Mouse (Mus musculus) NIH3T3 (cell line): ENCODE results near the gene Syn2.
A peak's percentile ranks its signal among the peaks of the same experiment; 100 is the strongest.

Experiments used
- DNase-seq: peaks from one replicate; pipeline ENCODE4 v3.0.0-alpha.2; 2012; ENCODE audit warnings: low read depth

Syn2 gene

DNA sequence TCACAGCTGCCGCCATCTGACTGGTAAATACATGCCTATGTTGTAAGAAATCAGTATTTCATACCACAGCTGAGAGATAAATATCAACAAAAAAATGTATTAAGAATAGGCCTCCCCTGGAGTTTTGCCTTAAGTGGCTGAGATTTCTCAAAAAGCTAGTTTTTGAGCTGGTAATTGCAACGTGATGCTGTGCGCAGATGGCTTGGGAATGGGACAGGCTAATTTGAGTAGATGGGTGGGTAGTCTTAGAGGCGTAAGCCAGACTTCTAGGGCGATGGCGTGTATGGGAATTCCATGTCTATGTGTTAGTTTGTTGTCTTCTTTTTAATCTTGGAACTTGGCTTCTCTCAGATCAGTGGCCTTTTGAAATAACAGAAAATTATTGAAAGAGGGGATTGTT, 157.1 kb downstream of the Syn2 start:
- DNase-seq = no peak

DNA sequence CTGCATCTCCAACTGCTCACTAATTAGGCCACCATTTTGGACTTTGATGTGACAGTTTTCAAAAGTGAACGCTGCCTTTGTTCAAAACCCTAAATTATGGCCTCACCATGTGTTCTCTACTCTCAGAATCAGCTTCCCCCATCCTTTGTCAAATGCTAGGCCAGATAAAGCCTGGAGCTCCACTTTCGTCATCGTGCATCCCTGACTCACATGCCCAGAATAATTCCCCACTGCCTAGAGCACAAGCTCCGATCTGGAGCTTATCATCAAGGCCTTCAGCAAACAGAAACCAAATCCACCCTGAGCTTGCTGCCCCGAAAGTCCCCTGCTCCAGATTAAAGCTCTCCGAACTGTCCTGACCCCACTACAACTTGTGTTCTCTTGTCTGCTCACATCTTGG, 157.9 kb downstream of the Syn2 start:
- peak; percentile 70 for DNase-seq

DNA sequence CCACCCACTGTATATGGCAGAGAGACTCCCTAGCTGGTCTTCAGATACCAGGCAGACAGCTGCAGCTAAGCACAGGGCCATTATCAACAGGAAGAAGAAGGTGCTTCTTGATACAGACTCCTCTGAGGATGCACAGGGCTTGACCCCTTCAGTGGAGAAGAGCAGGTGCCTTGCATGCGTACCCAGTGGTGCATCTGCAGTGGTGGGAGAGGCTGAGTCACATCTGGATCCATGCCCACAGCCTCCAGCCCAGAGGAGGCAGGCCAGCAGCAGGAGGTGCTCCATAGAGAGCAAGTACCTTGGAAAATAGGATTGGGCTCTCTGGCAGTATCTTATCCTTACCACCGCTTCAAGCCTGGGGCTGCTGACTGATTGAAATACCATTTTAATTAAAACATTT, 159.2 kb downstream of the Syn2 start:
- DNase-seq = peak; percentile 73

DNA sequence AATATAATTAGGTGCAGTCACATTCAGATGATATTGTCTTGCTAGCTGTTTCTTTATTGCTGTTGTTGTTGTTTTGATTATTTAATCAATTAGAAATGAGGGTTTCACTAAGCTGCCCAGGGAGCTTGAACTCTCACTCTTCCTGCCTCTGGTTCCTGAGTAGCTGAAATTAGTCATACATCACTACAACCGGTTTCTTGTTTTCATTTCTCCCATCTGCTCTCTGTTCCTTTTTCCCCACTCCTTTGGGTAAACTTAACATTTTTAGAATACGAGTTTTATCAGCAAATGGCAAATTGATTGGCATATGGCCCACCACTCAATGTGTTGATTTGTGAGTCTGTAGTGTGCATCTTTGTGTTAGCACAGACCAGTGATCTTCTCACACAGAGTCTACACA, 172.4 kb downstream of the Syn2 start:
- peak; percentile 10 for DNase-seq

DNA sequence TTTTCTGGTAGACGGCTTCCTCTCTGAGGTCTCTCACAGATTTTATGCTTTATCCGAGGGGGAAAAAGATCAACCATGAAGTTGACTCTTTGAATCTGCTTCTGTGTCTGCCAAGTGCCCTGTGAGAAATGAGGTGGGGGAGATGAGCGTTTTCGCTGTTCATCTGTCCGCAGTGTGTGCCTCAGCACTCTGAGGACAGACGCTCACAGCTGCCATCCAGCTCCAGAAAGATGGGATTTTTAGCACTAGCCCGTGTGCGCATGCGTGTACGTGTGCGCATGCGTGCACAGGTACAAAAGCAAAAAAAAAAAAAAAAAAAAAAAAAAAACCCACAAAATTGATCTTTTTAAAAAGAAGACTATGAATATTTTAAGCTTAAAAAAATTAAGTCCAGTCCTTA, 178.1 kb downstream of the Syn2 start:
- DNase-seq = no peak

DNA sequence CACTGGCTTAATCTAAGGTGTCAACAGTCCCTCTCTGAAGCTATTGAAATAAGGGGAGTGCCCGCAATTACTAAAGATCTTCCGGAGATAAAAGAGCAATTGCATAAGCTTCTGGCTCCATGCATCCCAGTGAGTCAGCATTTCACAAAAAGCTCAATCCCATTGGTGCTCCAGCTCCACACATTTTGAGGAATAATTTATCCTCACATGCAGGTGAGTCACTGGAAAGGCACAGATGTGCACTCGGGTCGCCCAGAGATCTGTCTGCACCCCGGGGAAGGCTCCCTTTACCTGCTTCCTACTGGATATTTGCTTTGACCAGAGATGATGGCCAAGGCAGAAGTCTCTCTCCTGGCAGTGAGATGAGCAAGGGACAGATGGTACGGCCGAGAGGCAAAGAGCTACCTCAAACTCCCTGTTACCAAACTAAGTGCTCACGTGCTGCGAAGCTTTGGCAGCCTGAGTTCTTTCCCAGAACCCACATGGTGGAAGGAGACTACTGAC, 178.6 kb downstream of the Syn2 start:
- peak; percentile 81 for DNase-seq

DNA sequence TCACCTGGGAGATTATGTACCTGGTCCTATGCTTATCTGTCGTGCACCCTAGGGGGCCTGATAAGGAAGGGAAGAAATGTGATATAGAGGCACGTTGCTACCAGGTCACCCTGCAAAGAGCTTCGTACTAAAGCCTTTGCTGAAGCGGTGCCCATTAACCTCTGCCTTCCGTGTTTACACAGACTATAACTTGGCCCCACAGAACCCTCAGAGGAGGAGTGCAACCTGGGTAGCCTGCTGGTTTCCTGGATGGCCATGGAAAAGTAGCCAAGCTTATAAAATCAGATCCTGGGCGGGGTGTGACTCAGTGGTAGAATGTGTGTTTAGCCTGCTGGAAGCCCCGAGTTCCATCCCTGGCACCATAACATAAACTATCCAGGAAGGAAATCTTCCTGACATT, 179.2 kb downstream of the Syn2 start:
- DNase-seq = no peak

DNA sequence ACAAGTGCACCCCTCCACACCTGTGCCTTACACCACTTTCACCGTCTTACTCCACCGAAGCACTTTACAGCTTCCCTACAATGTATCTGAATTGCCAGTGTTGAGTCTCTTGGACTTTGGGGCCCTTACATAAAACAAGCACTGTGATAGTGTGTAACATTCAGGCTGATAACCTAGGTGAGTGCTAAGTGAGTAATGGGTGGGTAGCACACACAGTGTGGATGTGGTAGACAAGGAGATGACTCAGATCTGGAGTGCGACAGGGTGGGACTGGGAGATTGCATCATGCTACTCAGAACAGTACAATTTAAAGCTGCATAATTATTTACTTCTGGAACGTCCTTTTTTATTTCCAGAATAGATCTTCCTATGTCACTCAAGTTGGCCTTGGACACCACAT, 181.1 kb downstream of the Syn2 start:
- DNase-seq = no peak

DNA sequence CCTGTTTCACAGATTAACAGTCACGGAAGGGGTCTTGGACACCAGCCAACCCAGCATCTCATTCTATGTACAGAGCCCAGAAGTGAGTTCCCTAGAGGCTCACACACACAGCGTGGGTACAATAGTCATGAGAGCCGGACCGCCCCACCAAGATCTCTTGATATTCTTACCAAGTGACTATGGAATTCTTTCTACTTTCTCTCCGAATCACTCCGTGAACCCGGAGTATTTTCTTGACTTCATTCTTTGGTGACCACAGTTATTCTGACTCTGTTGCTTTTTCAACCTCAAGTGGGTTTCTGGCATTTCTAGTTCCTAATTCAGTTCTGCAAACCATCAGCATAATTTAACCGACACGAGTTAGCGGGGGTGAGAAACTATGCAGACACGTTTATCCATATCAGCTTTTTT, 182.1 kb downstream of the Syn2 start:
- DNase-seq = peak; percentile 80

DNA sequence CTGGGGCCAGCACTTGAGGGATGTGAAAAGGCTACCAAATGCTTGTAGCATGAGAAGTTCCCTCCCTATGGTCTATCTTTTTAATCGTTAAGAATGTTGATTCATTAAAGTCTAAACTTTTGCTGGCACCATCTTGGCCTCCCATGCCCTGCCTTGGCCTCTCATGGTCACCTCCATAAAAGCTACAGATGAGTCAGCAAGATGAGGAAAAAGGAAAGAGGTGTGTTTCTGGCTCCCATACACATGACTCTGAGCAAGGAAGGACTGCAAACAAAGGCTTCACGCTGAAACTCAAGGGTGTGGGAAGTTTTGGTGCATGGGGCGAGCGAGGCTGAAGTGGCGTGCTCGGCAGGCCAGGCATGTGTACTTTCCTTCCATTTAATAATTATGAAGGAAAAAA, 184.1 kb downstream of the Syn2 start:
- peak; percentile 48 for DNase-seq

DNA sequence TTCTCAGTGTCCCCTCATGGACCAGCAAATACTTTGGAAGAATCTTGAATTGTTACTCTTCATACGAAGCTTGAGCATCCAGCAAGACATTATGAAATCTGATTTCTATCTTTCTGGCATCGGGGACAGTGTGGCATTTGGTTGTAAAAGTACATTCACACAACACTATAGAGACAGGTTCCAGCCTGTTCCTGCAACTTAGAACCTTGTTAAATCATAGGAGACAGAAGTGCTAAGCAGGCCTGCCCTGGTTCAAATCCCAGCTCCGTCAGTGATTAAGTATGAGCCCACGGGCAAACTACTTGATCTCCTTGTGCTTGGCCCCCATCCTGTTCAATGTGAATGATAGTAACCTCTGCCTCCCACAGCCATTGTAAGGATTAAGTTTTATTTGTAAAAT, 185.0 kb downstream of the Syn2 start:
- DNase-seq = no peak

DNA sequence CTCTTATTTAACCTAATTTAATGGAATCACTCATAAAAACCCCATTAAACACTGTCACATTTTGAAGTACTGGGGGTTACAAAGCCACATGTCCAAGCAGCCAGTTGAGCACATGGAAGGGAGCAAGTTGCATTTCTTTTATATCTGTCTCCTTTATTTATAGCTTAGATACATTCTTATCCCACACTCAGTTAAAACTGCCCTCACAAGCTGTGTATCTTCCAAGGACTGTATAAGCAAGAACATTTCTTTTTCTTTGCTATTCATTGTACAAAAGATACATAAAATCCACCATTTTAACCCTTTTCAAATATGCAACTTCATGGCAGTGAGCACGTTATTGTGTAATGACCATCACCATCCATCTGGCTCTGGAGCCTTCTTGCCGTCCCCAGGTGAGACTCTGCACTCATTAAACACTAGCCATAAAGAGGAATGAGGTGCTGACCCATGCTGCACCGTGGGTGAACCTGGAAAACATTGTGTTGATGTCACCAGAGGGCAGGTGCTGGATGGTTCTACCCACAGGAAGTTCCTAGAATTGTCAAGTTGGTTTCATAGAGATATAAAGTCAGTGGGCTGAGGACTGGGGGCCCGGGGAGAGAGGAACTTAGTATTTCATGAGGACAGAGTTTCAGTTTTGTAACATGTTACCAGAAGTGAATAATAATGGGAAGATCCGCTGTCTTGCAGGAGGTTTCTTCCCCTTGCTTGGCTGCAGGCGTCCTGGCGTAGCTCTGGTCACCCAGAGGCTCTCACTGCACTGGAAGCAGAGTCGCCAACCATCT, 186.4 kb downstream of the Syn2 start:
- no peak for DNase-seq

DNA sequence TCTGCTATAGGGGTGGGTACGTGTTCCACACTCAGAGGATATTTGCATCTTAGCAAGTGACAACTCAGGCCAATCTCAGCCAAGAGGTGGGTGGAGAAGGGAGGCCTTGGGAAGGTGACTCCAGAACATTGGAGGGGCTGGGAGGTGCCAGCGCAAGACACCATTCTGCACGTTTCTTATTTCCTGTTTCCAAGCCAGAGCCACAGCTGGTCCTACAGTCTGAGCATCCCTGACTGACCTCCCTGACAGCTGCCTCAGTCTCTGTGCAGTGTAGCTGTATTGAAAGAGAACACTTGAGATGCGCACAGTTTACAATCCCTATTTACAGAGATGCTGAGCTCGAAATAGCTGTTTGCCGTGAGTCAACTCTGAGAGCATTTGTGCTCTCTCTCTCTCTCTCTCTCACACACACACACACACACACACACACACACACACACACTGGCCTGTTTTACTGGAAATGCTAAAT, 187.2 kb downstream of the Syn2 start:
- DNase-seq = peak; percentile 33

DNA sequence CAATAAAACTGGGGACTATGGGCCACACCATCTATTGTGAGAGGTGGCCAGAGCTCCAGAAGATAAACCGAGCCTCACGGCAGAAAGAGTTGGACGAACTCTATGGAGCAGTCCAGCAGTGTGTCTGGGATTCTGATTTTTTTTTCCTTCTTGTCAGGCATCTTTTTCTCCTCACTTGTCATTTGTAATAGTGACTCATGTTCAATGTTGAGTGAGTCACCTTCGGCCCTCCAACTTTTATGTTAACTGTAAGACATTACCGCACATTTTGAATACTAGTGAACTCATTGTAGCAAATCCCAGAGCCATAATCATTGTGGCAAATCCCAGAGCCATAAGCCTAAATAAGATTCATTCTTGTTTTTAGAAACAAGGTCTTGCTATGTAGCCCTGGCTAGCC, 188.3 kb downstream of the Syn2 start:
- DNase-seq = peak; percentile 67

DNA sequence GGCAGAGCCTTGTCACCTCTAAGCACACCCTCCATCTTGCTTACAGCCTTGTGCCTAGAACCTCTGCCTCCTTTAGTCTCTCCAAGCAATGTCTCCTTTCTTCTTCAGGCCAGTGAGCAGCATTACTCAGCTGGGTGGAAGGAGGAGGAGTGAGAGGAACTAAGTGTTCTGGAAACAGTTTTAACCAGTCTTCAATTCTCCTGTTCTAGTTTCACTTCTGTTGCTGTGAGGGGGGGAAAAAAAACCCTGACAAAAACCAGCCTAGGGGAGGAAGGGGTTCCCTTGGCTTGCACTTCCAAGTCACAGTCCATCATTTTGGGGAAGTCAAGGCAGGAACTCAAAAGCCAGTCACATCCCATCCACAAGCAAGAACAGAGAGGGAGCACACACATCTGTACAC, 196.3 kb downstream of the Syn2 start:
- no peak for DNase-seq
